Mouse (Mus musculus) liver, postnatal 0 days (tissue): ENCODE results near the gene Plekha6. TPM values are rescaled to one million over a fixed set of nuclear protein-coding genes. Genes with fewer than 3 reads are reported as not detected.
A peak's percentile ranks its signal among the peaks of the same experiment; 100 is the strongest.

Experiments used
- ATAC-seq: fragments of 200-750 bp; cut with Nextera tagmentation; 2 replicates; pipeline ENCODE4 v1.8.0; 2017; ENCODE audit warnings: mild to moderate bottlenecking, moderate library complexity
- DNase-seq: peaks from one replicate; pipeline ENCODE4 v3.0.0-alpha.2; 2016
- H3K27ac ChIP-seq: fragments of 300-500 bp; sonication (generic); 2 replicates; pipeline ENCODE4 v1.5.1; 2014; ENCODE audit warnings: antibody characterized with exemption, moderate library complexity, mild to moderate bottlenecking, low read depth
- H3K27me3 ChIP-seq: fragments of 300-500 bp; sonication (generic); 2 replicates; pipeline ENCODE4 v1.6.1; 2014; ENCODE audit warnings: low read length, control low read depth, mixed read lengths; ENCODE audit not compliant: insufficient read depth
- H3K36me3 ChIP-seq: fragments of 300-500 bp; sonication (generic); replicated peaks from 2 replicates; pipeline ENCODE4 v1.6.1; 2014; ENCODE audit warnings: mild to moderate bottlenecking, control low read depth, low read length, moderate library complexity, mixed read lengths; ENCODE audit not compliant: insufficient read depth
- H3K4me1 ChIP-seq: fragments of 300-500 bp; sonication (generic); 2 replicates; pipeline ENCODE4 v1.6.1; 2014; ENCODE audit warnings: antibody characterized with exemption, mild to moderate bottlenecking, control low read depth; ENCODE audit not compliant: insufficient read depth
- H3K4me2 ChIP-seq: fragments of 300-500 bp; sonication (generic); 2 replicates; pipeline ENCODE4 v1.6.1; 2014; ENCODE audit warnings: low read depth, mild to moderate bottlenecking, low read length, moderate library complexity, mixed read lengths
- H3K4me3 ChIP-seq: fragments of 300-500 bp; sonication (generic); 2 replicates; pipeline ENCODE4 v1.5.1; 2014; ENCODE audit warnings: low read depth, low read length
- H3K9ac ChIP-seq: fragments of 300-500 bp; sonication (generic); replicated peaks from 2 replicates; pipeline ENCODE4 v1.6.1; 2014; ENCODE audit warnings: mild to moderate bottlenecking, moderate library complexity
- H3K9me3 ChIP-seq: fragments of 300-500 bp; sonication (generic); 2 replicates; pipeline ENCODE4 v1.6.1; 2016; ENCODE audit warnings: mild to moderate bottlenecking, control low read depth, low read length, mixed read lengths
- CTCF ChIP-seq: sonication (generic); IDR thresholded peaks from 2 replicates; pipeline ENCODE4 v1.5.1; 2016; ENCODE audit warnings: antibody characterized with exemption, low read depth
- EP300 ChIP-seq: IDR thresholded peaks from 2 replicates; pipeline ENCODE4 v1.6.1; 2016; ENCODE audit warnings: antibody characterized with exemption, low read depth, mild to moderate bottlenecking
- WGBS: fragments of 180-500 bp; shearing (Covaris S2); extraction: QIAGEN DNeasy Blood & Tissue Kit; methylation state at CpG from one replicate; pipeline ENCODE4 v1.1.7; 2014; ENCODE audit not compliant: insufficient replicate concordance; 5-methylcytosine and 5-hydroxymethylcytosine counted together
- polyA plus RNA-seq: library from polyadenylated mRNA; unstranded; fragments of >200 nt; fragmentation: Nextera tagmentation; extraction: Ambion mirVana; gene quantifications from 2 replicates; pipeline ENCODE4 v1.2.1, GENCODE M21; 2015

Plekha6 gene
- polyA plus RNA-seq, 1 experiment from 2014 or later, result 3.8 TPM

DNA sequence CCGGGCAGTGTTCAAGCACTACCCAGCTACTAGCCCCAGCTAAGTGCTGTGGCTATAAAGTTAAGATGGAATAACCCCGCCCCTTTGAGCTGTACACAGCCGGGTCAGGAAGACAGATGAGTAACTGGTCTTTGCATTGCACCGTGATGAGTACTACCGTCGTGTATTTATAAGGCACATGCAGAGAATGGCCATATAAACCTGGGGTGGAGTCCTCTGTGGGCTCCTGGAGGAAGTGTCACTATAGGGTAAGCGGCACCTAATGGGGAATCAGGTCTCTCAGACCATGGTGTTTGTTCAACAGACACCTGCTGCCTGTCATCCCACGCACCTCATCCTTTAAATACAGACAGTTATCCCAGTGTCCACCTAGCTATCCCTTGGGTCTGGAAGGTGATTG, 1.0 kb upstream of the Plekha6 start:
- Histone ChIP-seq H3K27ac (no peak overlapping the region), H3K27me3 (peaks cover 65% of the 10 kb centered on the region), H3K36me3 (no peaks in the 10 kb centered on the region), H3K4me3 (no peak overlapping the region), H3K9me3 (no peaks in the 10 kb centered on the region), H3K4me2 (no peak overlapping the region), H3K9ac (no peak overlapping the region), H3K4me1 (peaks cover 9% of the 10 kb centered on the region; the same call in 1 of the 2 replicates)
- no peak for TF ChIP-seq CTCF
- ATAC-seq (no peak), DNase-seq (no peak)
- 46% methylated on average over 8 of the region's 8 CpGs for WGBS

DNA sequence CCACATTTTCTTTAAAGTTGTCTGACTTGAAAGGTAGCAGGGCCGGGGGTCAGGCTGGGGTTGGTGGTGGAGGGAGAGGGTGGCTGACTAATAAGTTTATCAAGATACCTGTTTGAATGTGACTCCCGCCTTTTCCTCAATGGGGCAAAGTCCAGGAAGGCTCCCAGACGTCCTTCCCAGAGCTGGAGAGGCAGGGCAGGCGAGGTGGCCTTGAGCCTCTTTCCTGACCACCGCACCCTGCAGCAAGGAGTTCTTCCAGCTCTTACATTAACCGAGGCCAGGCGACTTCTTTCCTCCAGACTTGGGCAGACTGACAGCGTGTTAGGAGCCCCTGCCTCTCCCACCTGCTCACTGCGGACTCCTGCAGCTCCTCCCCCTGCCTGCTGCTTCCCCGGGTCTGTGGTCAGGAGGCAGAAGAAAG, 591 bp downstream of the Plekha6 start:
- H3K4me1 ChIP-seq, result peaks cover 7% of the 10 kb centered on the region; the same call in 1 of the 2 replicates
- ATAC-seq (no peak), DNase-seq (no peak)
- H3K4me3 ChIP-seq, result peak overlapping the region; percentile 53; the same call in 1 of the 2 replicates
- H3K27ac ChIP-seq, result no peak overlapping the region
- peak overlapping the region; percentile 80 for H3K4me2 ChIP-seq
- 10% methylated on average over 10 of the region's 10 CpGs for WGBS
- H3K27me3 ChIP-seq, result peaks cover 60% of the 10 kb centered on the region
- H3K9ac ChIP-seq, result no peak overlapping the region
- TF ChIP-seq CTCF, result no peak
- TF ChIP-seq EP300, result no peak
- H3K9me3 ChIP-seq, result no peaks in the 10 kb centered on the region
- no peaks in the 10 kb centered on the region for H3K36me3 ChIP-seq

DNA sequence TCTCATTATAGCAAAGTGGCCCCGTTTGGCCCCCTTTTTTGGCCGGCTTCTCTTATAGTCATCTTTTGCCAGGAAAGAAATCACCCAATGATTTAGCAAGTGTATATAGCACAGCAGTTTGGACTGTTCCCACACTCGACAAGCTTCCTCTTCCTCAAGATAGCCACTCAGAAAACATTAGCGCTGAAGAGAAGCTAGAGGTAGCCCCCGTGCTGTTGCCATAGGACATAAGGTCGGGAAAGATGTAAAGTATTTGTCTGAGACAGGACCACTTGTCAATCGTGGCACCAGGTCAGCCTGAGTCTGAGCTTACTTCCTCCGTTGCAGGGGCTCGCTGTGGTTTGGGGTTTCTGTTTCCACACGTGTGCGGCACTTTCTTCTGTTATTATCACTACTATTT, 1.1 kb downstream of the Plekha6 start:
- TF ChIP-seq EP300 (no peak), CTCF (no peak)

DNA sequence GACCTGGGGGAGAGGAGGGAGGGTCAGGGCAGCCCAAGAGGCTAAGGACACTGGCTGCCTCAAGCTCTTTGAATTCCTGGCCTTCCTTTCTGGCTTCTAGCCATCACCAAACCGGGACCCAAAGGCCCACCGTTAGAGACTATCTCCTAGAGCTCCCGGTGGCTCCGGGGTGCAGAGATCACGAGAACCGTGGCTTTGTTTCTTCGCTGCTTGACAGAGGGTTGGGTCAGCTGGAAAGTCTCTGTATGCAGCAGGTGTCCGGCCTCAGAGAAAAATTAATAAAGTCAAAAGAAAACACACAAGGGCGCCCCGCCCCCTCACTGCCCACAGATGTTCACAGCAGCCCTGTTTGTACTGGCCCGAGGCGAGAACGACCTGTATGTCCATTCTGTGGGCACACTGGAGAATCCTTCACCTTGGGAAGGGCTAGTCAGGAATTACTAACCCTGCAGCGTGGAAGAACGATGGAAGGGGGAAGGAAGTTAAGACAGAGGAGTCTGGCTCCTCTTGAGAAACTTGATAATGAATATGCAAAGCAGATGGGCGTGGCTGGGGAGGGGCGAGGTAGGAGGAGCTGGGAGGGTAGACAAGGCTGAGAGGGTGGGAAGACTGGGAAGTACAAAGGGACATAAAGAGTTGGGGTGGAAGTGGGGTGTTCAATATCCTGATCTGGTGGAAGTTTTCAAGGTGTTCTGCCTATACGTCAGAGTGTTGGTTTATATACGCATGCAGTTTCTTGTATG, 4.5 kb downstream of the Plekha6 start:
- no peak overlapping the region for H3K9ac ChIP-seq

More for the DNA sequence above, 1.1 kb downstream of the Plekha6 start:
- Histone ChIP-seq H3K27me3 (peaks cover 59% of the 10 kb centered on the region), H3K4me3 (no peak overlapping the region), H3K4me1 (peaks cover 7% of the 10 kb centered on the region; the same call in 1 of the 2 replicates), H3K36me3 (no peaks in the 10 kb centered on the region), H3K9ac (no peak overlapping the region), H3K9me3 (no peaks in the 10 kb centered on the region), H3K4me2 (peak overlapping the region; percentile 80; the same call in 1 of the 2 replicates), H3K27ac (no peak overlapping the region)
- 19% methylated on average over 11 of the region's 11 CpGs for WGBS
- no peak for ATAC-seq
- DNase-seq, result no peak

DNA sequence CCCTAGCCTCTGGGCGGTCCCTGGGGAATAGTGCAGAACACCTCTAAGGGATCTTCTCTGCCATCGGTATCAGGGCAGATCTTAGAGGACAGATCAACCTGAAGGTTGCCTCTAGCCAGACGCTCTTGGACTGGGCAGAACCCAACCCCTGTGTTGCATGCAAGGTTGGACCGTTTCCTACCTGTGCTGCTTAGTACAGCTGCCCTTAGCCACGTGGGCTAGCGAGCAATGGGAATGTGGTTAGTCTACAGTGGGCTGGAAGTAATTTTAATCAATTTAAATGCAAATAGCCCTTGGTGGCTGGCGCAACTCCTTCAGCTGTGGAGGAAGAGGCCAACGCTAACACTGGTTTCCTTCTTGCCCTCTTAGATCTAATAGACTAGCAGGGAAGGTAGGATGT, 6.2 kb downstream of the Plekha6 start:
- ATAC-seq (no peak), DNase-seq (no peak)
- H3K9me3 ChIP-seq, result no peaks in the 10 kb centered on the region
- H3K27me3 ChIP-seq, result peaks cover 17% of the 10 kb centered on the region
- no peak overlapping the region for H3K4me3 ChIP-seq
- no peak overlapping the region for H3K9ac ChIP-seq
- H3K36me3 ChIP-seq, result no peaks in the 10 kb centered on the region
- 68% methylated on average over 8 of the region's 8 CpGs for WGBS
- no peak overlapping the region for H3K27ac ChIP-seq
- peaks cover under 1% of the 10 kb centered on the region; the same call in 1 of the 2 replicates for H3K4me1 ChIP-seq
- TF ChIP-seq CTCF (no peak), EP300 (no peak)
- H3K4me2 ChIP-seq, result no peak overlapping the region

More for the DNA sequence above, 4.5 kb downstream of the Plekha6 start:
- Histone ChIP-seq H3K4me1 (peaks cover 7% of the 10 kb centered on the region; the same call in 1 of the 2 replicates), H3K4me3 (no peak overlapping the region), H3K27me3 (peaks cover 35% of the 10 kb centered on the region), H3K36me3 (no peaks in the 10 kb centered on the region), H3K27ac (no peak overlapping the region), H3K4me2 (no peak overlapping the region), H3K9me3 (no peaks in the 10 kb centered on the region)
- ATAC-seq, result no peak
- WGBS, result 44% methylated on average over 19 of the region's 19 CpGs
- no peak for TF ChIP-seq EP300
- TF ChIP-seq CTCF, result no peak
- peak; percentile 29 for DNase-seq

DNA sequence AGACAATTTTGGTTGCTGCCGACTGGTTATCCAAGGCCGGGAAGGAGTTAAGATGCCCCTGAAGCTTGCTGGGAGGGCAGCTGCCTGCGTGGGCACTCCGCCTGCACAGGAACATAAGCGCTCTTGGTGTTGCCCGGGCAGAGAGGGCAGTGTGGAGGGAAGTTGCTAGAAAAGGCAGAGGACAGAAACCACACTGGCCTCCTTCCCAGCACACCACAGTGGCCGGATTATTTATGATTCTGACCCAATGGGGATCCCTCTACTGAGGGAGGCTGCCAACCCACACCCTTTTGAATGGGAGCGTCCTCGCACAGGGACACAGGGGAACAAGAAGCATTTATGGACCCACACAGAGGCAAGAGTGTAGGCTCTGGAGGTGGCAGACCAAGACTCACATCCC, 7.3 kb downstream of the Plekha6 start:
- H3K4me3 ChIP-seq, result no peak overlapping the region
- ATAC-seq, result no peak
- H3K9ac ChIP-seq, result no peak overlapping the region
- H3K27ac ChIP-seq, result no peak overlapping the region
- no peak for DNase-seq
- H3K27me3 ChIP-seq, result peaks cover 11% of the 10 kb centered on the region
- H3K9me3 ChIP-seq, result no peaks in the 10 kb centered on the region
- TF ChIP-seq EP300 (no peak), CTCF (no peak)
- WGBS, result 76% methylated on average over 9 of the region's 9 CpGs
- H3K4me1 ChIP-seq, result no peaks in the 10 kb centered on the region
- H3K36me3 ChIP-seq, result no peaks in the 10 kb centered on the region
- H3K4me2 ChIP-seq, result no peak overlapping the region
